Mouse (Mus musculus) layer of hippocampus, postnatal 36 days (tissue): Measurements from ENCODE around the gene Gm21679. TPM values are rescaled to one million over a fixed set of nuclear protein-coding genes. Genes with fewer than 3 reads are reported as not detected.
"Not testable (repeated sequence)": the region's sequence is repeated elsewhere in the genome, so short reads cannot be mapped to it uniquely, and the experiment has no call there.

Experiments
- DNase-seq, 2 experiments: peaks; one replicate each; pipeline ENCODE4 v3.0.0; 2022
- total RNA-seq, 2 experiments: library from RNA; stranded (reverse); gene quantifications; 2 replicates each; pipeline ENCODE4 v1.2.3; 2021

Gm21679 gene
- not detected for total RNA-seq

DNA sequence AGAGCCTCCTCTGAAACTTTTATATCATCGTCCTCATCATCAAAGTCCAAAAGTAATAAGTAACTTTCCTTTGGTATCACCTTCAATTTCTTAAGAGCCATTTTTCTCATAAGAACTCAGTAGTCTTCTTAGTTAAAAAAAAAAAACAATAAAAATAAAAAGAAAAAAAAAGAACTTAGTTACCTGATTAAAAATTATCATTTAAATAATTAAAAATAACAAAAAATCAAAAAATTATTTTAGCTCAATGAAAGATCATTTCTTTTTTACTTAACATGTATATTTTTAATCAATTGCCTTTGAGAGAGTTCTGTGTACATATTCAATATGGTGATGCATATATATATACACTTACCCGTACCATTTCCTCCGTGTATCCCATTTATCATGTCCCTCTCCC is at the start of gene Gm21679:
Gm21679 (minus strand) TSS at position 101 of the 400 bp plus-strand sequence.
- DNase-seq = not testable (repeated sequence)
